Mouse (Mus musculus) spleen, adult 10 weeks (tissue): ENCODE data around the gene Pdk2. TPM values are rescaled to one million over a fixed set of nuclear protein-coding genes. Genes with fewer than 3 reads are reported as not detected.

Experiments used
- polyA plus RNA-seq: library from polyadenylated mRNA; stranded (reverse); fragments of 350-450 nt; fragmentation: Illumina TruSeq; extraction: RNeasy Lipid Tissue Mini Kit (QIAGEN cat#74804); gene quantifications from one replicate; pipeline ENCODE4 v1.2.3, GENCODE M21; 2015; ENCODE audit warnings: low replicate concordance; ENCODE audit not compliant: insufficient read depth

Pdk2 gene
- polyA plus RNA-seq, result 6.5 TPM

GRCm38 (mm10) chr11:95041139-95041609 is at the start of gene Pdk2:
Pdk2 (minus strand) TSS chr11:95041354.

DNA sequence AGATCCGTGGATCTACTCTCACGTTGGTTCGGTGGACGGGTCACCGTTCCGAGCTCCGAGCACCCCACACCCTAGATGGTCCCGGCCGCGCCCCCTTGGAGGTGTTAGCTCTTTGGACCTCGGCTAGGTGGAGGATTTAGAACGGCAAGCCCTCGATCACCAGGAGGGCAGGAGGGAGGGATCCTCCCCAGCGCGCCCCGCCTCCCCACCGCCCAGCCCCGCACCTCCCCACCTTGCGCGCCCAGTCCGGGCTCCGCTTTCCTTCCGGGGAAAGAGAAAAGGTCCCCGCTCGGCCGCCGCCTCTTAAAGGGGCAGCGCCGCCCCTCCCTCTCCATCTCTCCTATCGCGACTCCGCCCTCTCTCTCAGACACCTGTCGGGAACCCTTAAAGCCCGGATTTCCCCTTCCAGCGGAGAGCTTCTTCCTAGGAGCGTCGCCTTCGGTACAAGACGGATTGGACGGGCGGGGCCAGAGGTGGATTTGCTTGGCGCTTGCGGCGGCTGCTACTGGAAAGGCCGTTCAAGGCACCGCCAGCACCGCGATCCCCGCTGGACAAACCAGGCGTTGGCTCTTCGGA is 35.5 kb upstream of the Pdk2 start, which contains the start of gene Itga3:
Gene Itga3, minus strand, starts transcription at position 266 of the 576 bp plus-strand sequence.

GRCm38 (mm10) chr11:95009629-95010014 is 31.5 kb downstream of the Pdk2 start, which contains the start of gene Samd14:
Samd14 (plus strand) TSS chr11:95009879.

DNA sequence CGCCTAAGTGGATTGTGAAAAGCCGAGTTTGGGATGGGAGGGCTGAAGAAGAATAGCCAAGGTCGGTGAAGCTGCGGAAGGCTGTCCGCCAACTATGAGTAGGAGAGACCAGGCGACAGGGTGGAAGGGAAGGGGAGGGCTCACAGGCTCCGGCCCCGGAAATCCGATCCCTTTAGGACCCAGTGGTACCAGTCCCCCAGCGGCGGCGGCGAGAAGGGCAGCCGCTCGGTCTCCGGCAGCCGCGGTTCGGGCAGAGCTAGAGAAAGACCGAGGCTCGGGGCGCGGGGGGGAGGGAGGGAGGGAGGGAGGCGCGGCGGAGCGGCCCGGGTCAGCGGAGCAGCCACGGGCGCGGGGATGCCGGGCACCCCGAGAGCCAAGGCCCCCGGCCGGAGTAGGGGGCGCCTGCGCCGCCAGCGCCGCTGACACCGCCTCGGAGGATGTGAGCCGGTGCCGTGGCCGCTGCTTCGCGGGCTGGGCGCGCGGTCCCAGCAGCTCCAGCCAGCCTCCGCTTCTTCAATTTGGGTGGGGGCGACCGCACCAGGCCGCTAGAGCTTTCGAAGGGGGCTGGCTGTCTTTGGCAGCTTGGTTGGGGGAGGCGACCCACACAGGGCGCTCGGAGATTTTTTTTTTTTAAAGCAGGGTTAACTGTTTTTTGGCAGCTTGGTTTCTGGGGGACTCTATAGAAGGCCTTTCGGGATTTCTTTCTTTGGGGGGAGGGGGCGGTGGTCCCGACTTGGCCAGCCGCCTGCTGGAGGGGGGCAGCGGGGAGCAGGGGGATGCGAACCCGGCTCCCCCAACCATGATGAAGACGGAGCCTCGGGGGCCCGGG is 50.2 kb downstream of the Pdk2 start, which contains the start of gene Ppp1r9b:
Gene Ppp1r9b, plus strand, starts transcription at position 287 of the 829 bp plus-strand sequence.

Other genes with a start within 250 kb of the Pdk2 start
- 7.1 TPM for gene Col1a1, start 105.1 kb downstream of the Pdk2 start, polyA plus RNA-seq
- not detected for gene Hils1, start 73.8 kb downstream of the Pdk2 start, polyA plus RNA-seq
- gene Sgca, start 65.0 kb downstream of the Pdk2 start, polyA plus RNA-seq, result not detected
- gene Ppp1r9b, start 50.3 kb downstream of the Pdk2 start, polyA plus RNA-seq, result 41.2 TPM
- gene Samd14, start 31.5 kb downstream of the Pdk2 start, polyA plus RNA-seq, result 2.4 TPM
- gene Itga3, start 35.4 kb upstream of the Pdk2 start, polyA plus RNA-seq, result 2.8 TPM
- not detected for gene Dlx3, start 78.8 kb upstream of the Pdk2 start, polyA plus RNA-seq
- gene Dlx4, start 104.9 kb upstream of the Pdk2 start, polyA plus RNA-seq, result not detected
- gene Tac4, start 220.2 kb upstream of the Pdk2 start, polyA plus RNA-seq, result 0.32 TPM